Mouse (Mus musculus) NIH3T3 (cell line): ENCODE measurements around the gene Trabd2b.

Experiments
- DNase-seq: peaks from one replicate; pipeline ENCODE4 v3.0.0-alpha.2; 2012; ENCODE audit warnings: low read depth

Gene Trabd2b

DNA sequence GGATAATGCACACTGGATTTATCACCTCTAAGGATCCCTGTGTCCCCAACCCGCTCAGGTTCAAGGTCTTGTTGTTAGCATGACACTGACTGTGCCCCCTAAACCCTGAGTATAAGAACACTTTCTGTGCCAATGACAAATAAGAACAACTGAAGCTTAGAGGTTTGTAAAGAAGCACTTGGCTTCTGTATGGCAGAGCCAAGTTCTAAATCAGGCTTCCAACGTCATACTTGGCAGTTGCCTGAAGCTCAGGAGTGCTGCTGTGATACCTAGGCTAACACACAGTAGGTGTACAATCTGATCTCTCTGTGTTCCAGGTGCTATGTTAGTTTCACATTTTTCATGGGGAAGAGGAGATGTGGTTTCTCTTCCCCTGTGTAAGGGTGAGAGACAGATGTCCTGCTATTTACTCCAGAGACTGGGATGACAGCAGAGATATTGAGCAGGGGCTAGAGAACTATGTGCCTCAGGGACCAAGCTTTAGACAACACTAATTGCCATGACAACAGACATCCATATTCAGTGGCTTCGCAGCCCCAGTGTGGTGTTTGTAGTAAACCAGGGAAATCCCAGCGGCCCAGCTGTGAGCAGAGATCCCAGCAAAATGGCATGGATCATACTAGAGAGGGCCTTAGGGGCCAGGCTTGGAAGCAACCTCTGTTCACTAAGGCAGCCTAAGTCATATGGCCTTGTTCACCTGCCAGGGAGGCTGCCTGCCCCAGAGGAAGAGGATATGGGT lies 89.3 kb downstream of the Trabd2b start:
- DNase-seq: no peak

DNA sequence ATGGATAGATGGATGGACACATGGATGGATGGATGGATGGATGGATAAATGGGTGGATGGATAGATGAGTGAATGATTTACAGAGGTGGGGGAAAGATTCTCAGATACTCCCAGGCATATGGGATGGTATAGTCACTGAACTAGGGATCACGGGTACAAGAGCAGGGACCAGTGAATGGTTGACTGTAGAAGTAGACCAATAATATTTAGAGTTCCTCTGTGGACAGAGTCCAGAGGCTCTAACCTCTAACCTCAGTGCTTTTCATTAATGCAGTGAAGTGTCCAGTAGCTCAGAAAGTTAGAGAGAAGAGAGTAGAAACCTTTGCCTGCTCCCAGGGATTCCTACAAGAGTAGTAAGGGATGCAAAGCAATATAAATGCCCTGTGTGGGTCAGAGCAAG lies 93.1 kb downstream of the Trabd2b start:
- no peak for DNase-seq

DNA sequence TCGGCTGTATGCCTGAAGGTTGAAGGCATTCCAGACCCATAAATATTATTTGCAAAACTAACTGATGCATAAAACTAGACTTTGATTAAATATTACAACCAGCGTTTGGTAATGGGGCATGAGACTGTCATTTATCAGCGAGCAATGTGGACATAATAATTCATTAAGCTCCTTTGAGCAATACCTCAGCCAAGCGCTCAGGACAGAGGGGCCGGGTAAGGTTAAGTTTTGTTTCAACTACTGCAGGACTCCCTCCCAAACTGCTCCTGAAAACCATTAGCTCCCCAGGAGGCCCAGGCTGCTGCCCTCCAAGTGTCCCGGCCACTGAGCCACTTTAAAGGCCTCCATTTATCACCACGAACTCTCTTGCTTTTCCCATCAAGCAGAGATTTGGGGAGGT lies 93.8 kb downstream of the Trabd2b start:
- DNase-seq: no peak

DNA sequence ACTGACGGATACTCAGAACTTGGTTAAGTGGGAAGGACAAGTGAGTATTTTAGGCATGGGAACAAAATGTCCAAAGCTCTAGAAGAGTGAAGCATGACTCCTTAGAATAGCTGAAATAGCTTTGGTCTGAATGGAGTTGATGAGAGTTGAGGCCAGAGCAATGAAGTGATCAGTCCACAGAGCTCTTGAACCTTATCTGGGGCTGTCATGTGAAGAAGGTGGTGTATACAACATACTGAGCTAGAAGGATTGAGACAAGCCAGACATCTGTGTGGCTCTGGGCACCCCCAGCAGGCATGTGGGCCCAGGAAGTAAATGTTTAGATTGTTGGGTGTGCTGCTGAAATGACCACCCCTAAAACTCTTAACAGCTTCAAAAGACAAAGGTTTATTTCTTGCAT lies 94.5 kb downstream of the Trabd2b start:
- DNase-seq: no peak

DNA sequence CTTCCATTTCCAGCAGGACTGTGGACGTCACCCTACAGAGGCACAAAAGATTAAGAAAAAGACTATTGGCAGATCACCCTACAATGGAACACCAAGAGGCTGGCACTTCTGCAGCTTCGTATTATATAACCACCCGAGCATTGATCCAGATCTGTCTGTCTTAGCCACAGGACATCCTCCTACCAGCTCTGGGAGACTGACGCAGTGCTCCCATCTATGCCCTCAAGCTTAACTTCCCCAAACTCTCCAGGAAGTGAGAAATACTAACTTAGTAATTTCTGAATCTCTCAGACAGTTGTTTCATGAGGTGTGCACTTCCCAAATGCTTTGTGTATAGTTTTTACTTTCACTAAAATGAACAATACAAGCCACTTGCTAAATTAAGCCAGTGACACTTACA lies 95.1 kb downstream of the Trabd2b start:
- DNase-seq: no peak

DNA sequence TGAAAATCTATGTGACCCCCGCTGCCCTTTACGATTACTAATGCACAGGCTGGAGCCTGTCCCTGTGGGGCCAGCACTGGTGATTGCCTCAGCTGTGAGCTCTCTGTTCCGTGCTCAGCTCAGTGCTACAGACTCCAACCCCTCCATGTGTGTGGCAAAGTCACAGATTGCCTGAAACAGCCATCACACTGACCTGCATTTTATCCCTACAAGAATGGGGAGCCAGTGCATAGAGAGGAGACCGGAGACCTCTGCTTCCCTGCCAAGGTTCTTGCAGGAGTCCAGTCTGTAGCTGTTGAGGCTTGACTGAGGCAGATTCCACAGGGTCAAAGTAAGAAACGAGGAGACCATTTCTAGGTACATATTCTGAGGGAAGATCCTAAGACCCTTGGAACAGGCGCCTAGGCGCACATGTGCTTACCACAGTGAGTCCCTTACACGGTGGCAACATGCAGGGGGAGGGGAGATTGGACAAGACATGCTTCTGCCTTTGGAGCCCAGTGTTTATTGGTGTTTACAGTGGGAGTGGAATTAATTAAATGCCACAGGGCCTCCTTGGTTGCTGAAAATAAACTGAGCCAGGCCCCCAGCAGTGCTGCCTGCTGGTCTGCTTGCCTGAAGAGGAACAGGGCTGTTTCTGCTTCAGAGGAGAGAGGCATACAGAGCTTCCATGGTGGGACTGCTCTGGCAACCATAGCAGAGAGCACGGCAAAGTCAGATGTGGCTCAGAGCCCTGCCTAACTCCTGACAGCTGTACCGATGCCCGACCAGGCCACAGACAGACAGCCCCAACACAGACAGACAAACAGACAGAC lies 97.9 kb downstream of the Trabd2b start:
- no peak for DNase-seq

DNA sequence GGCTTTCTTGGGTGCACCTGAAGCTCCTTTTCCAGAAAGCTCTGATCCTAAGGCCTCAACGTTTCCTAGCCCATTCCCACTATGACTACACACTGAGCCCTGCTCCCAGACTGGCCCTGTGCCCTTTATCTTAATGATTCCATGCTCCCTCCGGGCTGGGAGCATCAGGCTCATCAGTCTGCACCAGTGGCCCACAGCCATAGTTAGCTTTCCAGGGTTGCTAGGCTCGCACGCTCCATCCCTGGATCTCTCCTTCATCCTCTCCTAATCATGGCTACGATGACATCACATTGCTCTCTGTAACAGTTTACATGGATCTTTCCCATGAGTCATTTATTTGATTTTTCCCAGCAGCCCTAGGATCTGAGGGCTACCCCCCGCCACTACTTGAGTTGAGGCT lies 103.1 kb downstream of the Trabd2b start:
- peak; percentile 30 for DNase-seq

DNA sequence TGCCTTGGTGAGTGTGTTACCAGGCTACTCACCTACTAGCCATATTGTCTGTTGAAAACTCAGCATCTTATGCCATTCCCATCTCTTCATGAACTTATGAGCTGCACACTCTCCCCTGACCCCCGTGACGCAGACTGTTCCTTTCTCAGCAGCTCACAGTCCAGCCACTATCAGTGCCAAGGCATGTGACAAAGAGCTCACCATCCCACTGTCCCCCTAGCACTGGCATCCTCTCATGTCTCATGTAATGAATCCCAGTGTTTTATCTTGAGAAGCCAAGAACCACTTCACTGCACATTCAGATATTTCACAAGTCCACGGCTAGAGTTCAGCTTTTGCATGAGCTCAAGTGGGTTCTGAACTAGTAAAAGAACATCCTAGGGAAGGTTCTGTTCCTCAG lies 105.1 kb downstream of the Trabd2b start:
- DNase-seq: no peak

DNA sequence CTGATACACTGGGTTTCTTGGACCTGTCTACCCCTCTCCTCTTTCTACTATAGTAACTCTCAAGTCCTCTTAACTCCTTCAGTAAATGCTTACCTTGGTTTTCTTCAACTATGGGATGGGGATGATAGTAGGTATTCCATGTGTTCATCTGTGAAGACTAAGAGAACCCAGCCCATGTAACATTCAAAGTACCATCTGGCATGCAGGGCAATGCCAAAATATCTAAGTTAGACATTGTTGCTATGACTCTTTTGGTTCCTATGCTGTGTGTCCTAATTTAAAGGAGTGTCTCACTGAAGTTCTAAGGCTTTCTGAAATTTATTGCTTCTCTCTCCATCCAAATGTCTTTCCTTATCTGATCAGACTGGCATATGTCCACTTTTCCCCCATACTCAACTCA lies 106.6 kb downstream of the Trabd2b start:
- DNase-seq: no peak

DNA sequence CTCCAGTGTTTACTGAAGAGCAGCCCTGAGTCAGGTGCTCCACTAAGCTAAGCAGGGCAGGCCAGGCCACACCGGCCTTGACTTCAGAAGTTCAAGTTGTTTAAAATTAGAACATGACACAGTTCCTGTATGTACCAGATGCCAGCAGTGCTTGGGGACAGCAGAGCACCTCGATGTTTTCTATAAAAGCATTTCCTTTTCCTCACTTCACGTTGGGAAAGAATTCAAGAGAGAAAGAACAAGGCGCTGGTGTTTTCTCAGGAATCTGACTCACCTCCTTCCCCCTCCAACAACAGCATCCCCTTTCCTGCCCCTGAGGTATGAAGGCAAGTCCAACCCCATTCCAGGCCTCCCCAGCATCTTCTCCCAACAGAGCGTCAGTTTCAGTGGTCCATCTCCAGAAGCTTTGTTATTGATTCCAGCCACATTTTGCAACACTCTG lies 108.8 kb downstream of the Trabd2b start:
- peak; percentile 68 for DNase-seq

DNA sequence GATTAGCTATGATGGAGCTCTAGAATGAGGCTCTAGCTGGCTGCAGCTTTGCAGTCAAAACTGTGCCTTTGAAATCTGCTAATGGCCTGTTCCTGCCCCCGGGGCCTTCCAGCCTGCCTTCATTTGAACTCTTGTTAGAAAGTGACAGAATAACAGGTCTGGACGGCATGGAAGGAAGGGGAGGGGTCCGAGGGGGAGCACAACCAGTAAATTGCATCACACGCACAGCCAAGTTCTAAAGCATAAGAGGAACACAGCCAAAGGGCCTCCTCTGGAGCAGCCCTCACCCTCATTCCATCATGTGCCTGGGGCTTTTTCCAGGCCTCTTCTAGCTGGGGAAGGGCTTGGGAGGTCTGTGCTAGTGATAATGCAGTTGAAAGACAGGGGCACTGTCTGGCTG lies 110.1 kb downstream of the Trabd2b start:
- peak; percentile 41 for DNase-seq

DNA sequence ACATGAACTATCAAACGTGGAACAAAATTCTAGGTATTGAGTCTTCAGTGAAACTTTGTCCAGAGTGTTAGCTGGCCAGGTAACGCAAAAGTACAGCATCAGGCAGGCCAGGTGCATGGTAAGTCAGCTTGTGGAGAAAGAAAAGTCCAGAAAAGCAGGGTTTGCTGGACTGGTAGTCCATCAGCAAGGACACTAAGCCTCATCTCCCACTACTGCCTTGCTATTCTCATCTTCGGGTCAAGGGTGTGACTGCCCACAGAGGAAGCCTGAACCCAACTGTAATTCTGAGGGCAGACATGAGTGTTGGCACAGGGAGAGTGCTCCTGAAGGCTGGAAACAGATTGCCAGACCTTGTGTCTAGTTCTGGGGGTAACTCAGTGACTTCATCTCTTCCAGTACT lies 111.5 kb downstream of the Trabd2b start:
- no peak for DNase-seq

DNA sequence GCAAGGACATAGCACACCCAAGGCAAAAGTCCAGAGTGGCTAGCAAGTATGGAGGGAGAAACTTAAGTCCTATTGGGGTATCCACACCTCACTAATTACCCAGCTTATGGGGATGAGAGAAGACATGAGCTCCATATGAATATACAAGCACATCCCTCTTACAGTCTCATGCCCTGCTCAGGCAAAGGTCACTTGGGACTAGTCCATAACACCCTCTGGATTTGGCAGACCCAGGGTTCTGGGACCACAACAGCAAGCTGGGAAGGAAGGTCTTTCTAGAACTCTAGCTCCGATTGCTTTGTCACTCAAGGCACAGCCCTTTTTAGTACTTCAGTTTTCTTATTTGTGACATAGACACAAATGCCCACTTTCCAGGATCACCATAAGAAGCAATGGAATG lies 112.0 kb downstream of the Trabd2b start:
- DNase-seq: no peak

DNA sequence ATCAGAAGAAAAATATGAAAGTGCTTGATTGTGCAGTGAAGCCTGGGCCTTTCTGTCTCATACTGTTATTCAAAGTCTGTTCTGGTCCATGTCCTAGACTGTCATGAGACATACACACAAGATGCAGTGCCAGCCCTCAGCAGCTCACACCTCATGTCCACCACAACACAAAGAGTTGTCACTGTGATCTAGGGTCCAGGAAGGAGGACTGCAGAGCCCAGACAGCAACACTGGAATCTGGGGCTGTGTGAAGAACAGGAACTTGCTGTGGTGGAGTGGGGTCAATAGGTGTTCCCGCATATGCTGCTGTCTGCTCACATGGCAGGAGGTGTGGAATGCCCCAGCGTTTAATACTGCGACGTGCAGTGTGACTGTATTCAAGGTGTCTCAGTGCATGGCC lies 112.8 kb downstream of the Trabd2b start:
- no peak for DNase-seq

DNA sequence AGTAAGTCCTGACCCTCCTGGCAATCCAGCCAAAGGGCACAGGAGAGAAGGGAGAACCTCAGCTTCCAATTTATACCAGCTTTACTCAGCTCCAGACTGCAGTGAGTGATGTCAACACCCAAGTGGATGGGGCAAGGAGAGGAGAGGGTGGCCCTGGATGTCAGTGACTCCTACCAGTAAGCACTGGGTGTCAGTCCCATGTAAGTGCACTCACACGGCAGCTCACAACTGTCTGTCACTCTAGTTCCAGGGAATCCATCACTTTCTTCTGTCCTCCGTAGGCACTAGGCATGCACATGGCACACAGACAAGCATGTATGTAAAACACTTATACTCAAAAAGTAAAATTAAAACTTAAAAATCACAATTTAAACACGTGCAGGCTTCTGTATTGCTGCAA lies 113.4 kb downstream of the Trabd2b start:
- no peak for DNase-seq

DNA sequence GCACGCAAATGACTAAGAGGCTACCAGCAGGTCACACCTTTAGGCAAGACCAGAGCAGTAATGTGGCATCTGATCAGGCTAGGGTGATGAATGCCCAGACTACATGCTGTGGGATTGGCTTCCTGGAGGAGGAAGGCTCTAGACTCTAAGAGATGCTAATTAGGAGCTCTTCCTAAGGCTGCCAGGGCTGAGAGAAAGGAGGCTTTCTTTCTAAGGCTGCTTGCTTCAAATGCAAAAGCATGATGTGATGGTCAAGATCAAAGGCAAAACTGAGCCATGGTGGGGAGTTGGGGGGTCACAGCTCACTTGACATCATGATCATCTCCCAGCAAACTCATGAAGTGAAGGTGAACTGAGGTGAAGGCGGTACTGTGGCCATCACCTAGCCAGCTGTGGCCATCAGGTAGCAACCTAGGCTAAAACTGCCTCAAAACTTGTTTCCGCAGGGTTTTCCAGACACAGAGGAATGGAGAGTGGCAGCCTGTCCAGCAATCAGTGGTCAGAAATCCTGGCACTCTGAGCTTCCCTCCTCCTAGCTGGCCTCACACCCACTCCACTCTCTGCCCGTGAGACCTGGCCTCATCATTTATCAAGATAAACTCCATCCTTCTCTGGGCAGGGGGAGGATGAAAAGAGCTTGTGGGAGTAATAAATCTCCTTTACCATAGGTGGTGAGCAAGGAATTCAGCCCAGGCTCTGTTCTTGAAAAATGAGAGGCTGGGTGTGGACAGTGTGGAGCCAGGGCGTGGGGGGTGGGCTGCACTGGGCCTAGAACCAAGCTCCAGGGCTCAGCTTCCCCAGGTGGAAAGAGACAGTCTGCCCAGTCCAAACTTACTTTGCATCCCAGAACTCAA lies 117.0 kb downstream of the Trabd2b start:
- DNase-seq: no peak

DNA sequence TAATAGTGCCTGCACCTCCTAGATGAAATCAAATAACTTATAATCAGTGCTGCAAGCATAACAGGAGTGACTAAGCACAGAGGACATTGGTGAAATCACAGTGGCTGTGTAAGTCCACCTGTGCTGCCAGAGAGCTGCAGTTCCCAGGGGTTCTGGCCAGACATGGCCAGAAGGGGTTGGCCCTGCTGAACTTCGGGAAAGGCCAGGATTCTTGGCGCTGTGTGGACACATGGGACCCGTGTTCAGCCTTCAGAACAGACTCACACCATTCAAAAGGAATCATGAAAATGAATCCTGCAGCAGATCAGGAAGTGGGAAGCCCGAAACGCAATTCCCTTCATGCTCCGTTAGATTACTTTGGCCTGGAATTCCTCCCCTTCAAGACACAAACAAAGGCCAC lies 125.1 kb downstream of the Trabd2b start:
- no peak for DNase-seq

DNA sequence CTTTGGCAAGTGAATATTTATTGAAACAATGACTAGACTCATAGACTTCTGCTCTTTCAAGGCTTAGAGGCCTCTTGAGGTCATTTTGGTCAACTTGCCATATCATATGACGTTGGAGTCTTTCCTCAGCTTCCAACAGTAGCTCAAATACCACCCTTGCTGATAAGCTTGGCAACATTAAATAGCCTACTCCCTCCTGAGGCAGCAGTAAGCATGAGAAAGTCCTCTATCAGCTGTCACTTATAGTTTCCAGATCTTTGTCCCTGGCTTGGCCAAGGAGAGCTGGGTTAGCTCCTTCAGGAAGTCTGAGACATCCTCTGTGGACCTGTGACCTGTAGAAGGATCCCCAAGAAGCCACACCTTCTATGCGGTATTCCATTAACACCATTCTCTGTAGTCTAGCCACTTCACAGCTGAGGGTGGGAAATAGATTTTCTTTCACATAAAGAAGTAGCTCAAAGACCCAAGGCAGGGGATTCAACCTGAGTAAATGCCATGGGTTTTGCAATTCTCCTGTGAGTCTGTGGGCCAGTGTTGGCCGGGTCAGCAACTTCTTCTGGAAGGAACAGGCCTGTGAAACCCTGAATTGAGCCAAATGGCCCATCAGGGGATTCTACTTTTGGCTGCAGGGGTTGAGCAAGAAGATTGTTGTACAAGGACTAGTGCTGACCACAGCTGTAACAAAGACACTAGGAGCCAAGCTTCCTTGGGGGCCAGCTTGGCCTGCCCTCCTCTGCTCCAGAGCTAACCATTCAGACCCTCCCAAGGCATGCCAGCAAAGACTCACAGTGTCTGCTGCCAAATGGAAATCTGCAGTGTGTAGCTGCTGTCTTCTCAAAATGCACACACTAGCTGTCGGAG lies 127.6 kb downstream of the Trabd2b start:
- DNase-seq: peak; percentile 88

DNA sequence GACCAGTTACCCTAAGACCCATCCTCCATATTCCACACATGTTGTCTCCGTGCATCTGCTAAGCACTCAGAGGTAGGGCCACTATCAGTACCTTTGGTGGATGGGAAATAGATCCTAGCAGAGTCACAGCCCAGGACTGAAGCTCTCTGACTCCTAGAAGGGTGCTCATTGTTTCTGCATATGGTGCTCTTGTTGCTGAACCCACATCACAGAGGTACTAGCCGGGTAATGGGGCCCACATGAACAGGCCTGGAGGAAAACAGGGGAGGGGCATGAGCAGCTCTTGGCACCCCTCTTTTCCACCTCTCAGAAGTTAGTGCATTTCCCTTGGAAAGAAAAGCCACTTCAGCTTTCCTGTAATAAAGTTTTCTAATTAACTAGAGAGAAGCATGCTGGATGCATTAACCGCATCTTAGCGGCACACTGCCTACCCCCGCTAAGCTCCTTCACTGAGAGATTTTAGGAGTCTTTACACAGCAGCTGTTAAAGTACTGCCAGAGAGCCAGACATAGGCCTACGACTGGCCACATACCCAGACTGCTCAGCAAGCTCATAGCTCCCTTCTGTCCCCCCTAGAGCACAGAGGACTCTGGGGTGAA lies 131.0 kb downstream of the Trabd2b start:
- DNase-seq: no peak

DNA sequence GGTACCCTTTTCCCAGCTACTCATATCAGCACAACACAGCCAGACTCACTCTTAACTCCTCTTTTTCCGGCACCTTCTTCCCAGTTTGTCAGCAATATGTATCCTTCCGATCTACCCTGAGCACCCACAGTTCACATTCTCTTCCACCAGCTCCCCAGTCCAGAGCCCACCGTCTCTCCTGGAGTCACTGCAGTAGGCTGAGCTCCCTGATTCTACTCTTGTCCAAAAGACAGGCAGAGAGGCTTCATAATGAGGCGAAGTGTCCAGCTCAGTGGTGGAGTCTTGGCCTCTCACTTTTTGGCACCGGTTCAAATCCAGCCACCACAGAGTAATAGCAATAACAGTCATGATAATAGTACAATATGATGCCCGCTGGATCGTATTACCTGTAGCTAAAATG lies 133.5 kb downstream of the Trabd2b start:
- DNase-seq: no peak

DNA sequence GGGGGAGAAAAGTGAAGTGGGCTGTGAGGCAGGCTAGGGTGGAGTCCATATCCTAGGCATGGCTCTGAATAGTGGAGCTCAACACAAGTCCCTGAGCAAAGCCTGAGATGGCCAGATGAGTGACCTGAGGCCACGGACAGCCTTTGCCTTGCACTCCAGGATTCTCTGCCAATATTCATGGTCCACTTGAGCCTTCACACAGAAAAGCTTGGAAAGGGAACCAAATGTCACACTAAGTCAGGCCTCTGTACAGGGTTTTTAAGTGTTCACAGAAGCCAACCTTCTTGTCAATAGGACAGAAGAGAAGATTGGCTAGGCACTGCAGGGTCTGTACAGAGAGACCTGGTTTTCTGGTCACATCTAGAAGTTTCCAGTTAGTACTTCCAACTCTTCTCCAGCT lies 134.7 kb downstream of the Trabd2b start:
- DNase-seq: no peak
